Mouse (Mus musculus): ENCODE measurements around the gene Rbm19.

- TF ChIP-seq GATA1 (IDR thresholded peaks at IDR 0.05; ENCODE audit: borderline replicate concordance, low read length) (no peak), FLI1 (IDR thresholded peaks at IDR 0.05; ENCODE audit: low read length) (no peak)
Observed at GRCm38 (mm10) chr5:120135337-120135736, 19.1 kb downstream of the Rbm19 start.

Measured in megakaryocyte, embryonic 14.5 days (primary cell).